Mouse (Mus musculus): ENCODE measurements around the gene Ttc13.

DNA sequence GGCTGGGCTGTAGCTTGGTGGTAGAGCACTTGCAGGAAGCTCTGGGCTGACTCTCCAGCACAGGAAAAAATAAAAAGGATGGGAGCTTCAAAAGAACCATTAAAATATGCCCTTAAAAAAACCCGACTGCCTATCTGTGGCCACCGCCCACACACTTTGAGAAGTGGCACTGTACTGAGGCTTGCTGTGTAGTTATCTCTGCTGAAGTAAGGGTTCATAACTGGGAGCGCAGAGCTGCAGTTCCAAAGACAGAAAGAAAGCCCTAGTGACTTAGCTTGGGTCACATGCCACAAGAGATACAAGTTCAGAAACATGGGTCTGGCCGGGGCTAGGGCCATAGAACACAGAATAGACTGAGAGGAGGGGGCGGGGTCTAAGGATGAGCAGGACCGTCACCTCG lies 63.8 kb downstream of the Ttc13 start:
- TF ChIP-seq CTCF (IDR thresholded peaks at IDR 0.05; ENCODE audit: borderline replicate concordance, insufficient read depth, low read depth, low read length) (no peak), POLR2A (IDR thresholded peaks at IDR 0.05; ENCODE audit: borderline replicate concordance, insufficient read depth, low read length) (no peak)
